Mouse (Mus musculus) gastrocnemius, postnatal 4 days (tissue): Measurements from ENCODE around the gene Tmem131. TPM values are rescaled to one million over a fixed set of nuclear protein-coding genes. Genes with fewer than 3 reads are reported as not detected.
"Not testable (repeated sequence)": the region's sequence is repeated elsewhere in the genome, so short reads cannot be mapped to it uniquely, and the experiment has no call there.

Experiments used
- DNase-seq, 2 experiments: peaks; one replicate each; pipeline ENCODE4 v3.0.0; 2021 to 2022; ENCODE audit warnings: low spot score in 2 of 2, mixed read lengths in 2 of 2
- total RNA-seq, 2 experiments: library from RNA; stranded (reverse); gene quantifications; 2 replicates each; pipeline ENCODE4 v1.2.3; 2021

Gene Tmem131
- total RNA-seq, 2 experiments from 2014 or later = 77.1 to 88.6 TPM

- not testable (repeated sequence) for DNase-seq
Observed at GRCm38 (mm10) chr1:36893720-36894119, 49.7 kb downstream of the Tmem131 start.

DNA sequence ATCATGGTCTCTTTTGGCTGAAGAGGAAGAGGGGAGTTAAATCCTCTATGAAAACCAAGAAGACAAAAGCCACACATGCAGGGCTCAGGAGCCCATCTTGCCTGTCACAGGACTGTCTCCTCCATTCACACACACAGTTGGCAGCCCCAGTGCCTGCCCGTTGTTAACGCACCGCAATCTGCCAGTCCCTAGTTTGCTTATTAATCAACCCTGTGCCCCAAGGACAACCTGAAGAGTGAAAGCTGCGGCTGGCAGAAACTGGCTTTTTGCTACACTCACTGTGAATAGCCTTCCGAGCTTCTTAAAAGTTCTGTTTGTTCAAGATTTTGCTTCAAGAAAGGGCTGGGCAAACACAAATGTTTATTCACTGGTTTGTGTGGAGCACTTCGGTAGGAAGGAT is 50.3 kb downstream of the Tmem131 start:
- DNase-seq = no peak

- no peak for DNase-seq
Observed at GRCm38 (mm10) chr1:36892461-36892860, 51.0 kb downstream of the Tmem131 start.

DNA sequence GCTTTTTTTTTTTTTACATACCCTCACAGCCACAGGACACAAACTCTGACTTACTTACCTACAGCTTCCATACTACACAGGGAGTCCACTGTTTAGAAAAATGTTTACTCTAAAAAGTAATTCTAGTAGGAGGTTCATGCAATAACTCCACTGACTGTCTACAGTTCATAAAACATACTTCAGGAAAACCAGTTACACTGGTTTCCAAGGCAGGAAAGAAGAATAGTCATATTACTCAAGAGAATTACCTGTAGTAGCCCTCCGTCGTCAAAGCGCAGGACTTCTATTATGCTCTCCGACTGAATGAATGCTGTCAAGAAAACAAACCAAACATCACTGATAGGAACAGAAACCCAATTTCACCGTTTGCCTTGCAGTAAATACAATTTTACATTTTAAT is 54.5 kb downstream of the Tmem131 start:
- DNase-seq = no peak

GRCm38 (mm10) chr1:36887172-36887571 is 56.3 kb downstream of the Tmem131 start:
- DNase-seq = no peak

DNA sequence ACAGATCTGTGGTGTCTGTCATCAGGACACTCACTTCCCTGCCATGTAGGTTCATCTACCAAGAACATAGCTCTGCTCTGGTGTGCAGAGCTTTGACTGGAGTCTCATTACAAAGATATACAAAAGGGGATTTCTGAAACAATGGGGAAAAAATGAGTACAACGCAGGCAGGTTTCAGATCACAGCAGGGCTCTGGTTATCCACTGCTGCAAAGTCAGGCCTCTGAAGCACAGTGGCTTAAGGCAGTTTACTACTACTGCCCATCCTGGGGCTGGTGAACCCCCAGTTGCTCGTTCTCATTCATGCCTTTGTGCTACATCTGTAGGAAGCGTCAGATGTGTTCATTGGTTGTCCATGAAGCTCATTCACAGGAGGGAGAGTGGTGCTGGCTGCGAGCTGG is 57.0 kb downstream of the Tmem131 start:
- DNase-seq = no peak

DNA sequence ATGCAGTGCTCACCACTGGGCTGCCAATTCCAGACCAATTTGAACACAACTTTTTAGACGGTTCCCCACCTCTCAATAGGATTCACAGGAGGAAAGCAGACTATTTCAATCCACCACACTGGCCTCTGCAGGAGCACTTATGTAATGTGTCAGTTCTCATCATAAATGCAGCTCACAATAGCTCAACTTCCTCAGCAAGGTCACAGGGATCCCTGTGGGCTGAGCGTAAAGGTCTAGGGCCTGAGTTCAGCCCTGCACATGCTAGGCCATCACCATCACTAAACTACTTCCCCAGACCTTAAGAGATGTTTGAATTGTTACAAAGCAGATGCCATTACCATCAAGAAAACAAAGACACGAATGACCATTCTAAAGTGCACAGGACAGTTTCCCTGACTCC is 58.9 kb downstream of the Tmem131 start:
- no peak for DNase-seq

DNA sequence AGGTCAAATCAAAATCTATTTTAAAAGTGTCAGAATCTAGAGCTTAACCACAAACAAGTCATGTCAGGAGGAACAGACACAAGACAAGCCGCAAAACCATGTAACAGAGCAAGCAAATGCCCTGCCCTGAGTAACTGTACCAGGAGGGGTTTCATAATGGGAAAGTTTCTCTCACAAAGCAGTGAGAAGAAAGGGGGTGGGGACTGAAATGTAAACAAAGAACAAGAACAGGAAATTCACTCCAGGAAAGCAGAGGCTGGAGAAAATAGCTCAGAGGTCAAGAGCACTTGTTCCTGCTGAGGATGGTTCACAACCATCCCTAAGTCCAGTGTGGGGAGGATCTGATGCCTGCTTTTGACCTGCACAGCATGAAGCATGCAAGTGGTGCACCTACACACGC is 59.7 kb downstream of the Tmem131 start:
- no peak for DNase-seq

DNA sequence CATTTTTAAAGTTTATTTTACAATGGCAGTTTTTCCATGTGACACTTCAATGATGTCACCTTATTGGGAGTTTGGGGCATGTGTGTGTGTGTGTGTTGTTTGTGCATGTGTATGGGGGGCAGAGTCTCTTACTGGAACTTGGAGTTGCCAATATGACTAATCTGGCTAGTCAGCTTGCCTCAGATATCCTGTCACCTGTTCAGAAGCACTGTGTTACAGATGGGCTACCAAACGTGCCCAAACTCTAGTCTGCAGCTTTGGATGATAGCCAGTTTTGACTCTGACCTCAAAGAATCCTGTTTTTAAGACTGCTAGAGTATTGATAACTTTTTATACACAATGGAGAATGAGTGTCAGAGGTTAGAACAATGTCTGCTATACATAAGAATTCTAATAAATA is 64.3 kb downstream of the Tmem131 start:
- no peak for DNase-seq

GRCm38 (mm10) chr1:36877126-36877525 is 66.3 kb downstream of the Tmem131 start:
- no peak for DNase-seq

GRCm38 (mm10) chr1:36874874-36875561 is 68.4 kb downstream of the Tmem131 start:
- DNase-seq = no peak

GRCm38 (mm10) chr1:36871238-36871637 is 72.2 kb downstream of the Tmem131 start:
- DNase-seq = no peak

GRCm38 (mm10) chr1:36870518-36870917 is 72.9 kb downstream of the Tmem131 start:
- no peak for DNase-seq

- no peak for DNase-seq
Observed at GRCm38 (mm10) chr1:36864757-36865156, 78.7 kb downstream of the Tmem131 start.

DNA sequence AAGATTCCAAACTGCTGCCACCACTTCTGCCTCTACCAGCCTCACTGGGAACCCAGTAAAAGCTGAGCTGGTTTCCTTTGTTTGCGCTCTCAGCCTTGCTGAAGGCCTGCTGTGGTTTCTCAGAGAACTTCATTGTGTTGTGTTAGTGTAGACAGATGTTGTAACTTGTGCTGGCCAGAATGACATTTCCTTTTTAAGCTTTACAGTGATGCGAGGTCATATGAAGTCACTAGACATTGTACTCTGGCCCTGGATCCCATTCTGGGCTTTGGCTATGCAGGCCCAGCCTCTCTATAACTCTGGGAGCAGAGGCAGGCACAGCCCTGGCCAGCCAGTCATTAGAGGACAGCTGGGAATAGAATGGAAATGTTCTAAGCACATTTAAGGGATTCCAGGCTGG is 81.7 kb downstream of the Tmem131 start:
- DNase-seq = no peak

GRCm38 (mm10) chr1:36860876-36861275 is 82.6 kb downstream of the Tmem131 start:
- no peak for DNase-seq

DNA sequence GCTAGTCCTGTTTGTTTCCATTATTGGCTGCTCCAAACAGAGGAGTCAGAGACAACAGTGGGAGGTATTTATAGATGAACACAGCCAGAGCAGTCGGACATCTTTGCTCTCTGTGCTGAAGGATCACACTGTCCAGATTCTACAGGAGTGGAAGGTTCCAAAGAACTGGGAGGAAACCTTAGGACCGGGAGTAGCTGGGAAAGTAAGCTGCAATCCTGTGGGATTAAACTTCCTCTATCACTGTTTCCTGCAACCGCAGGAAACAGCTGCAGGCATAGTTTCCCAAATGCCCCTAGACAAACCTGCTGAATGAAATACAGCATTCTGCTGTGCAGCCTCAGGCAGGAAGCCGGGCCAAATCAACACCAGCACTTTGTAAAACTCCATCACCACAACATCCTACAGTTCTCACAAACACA is 83.0 kb downstream of the Tmem131 start:
- no peak for DNase-seq

DNA sequence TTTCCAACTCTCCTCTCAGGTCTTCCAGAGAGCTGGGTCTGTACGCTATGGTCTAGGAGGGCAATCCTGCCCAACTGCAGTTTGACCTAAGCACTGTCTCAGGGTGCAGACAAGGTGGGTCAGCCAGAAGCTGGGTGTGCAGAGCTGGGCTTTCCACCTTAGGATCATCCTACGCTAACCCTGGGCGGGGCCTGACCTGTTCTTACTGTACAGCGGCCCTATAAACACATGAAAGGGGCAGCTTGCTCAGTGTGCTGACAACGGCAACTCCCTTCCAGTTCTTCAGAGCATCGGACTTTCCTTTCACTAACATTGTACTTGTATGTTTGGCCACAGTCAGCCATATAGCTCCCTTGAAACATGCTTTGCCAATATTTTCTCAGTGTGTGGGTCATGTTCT is 86.4 kb downstream of the Tmem131 start:
- DNase-seq = no peak

- no peak for DNase-seq
Observed at GRCm38 (mm10) chr1:36854198-36854765, 89.2 kb downstream of the Tmem131 start.

GRCm38 (mm10) chr1:36852085-36852484 is 91.4 kb downstream of the Tmem131 start:
- DNase-seq = no peak

DNA sequence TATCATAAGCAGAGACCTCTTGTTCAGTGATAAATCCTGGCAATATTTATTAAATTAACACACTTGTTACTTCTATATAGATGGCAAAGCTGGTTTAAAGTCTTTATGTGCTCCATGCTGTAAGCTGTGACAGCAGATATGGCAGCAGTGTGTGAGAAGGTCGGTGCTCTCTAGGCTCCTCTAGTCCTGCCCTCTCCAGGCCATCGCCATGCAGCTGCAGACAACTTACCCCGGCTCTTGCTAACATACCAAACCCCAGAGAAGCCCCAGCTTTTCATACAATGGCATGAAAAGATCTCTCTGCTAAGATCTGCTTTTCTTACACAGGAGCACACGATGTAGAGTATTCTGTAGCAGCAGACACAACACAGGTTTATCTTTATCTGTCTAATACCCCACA is 92.1 kb downstream of the Tmem131 start:
- DNase-seq = no peak

GRCm38 (mm10) chr1:36848036-36848435 is 95.4 kb downstream of the Tmem131 start:
- no peak for DNase-seq

- DNase-seq = no peak
Observed at GRCm38 (mm10) chr1:36847276-36847675, 96.2 kb downstream of the Tmem131 start.
